Mouse (Mus musculus) embryonic facial prominence, embryonic 12.5 days (tissue): ENCODE data around the gene Rfc4. TPM values are rescaled to one million over a fixed set of nuclear protein-coding genes. Genes with fewer than 3 reads are reported as not detected.

Source experiments
- microRNA-seq: library from miRNA; unstranded; fragments of <30 nt; microRNA quantifications from one replicate; pipeline ENCODE4, GENCODE M21; 2017
- polyA plus RNA-seq: library from polyadenylated mRNA; unstranded; fragments of >200 nt; fragmentation: Nextera tagmentation; extraction: Ambion mirVana; gene quantifications from 2 replicates; pipeline ENCODE4 v1.2.1, GENCODE M21; 2016

The Rfc4 gene
- polyA plus RNA-seq, 1 experiment from 2014 or later = 139 TPM

Small RNA genes within 50 kb of the gene (microRNA-seq; reads per million reads assigned to microRNA genes)
- 1.1 reads per million for gene Gm49346

Other genes with a start within 250 kb of the Rfc4 start
- not detected in 2 replicates for gene Ahsg, start 236.5 kb downstream of the Rfc4 start, polyA plus RNA-seq
- gene Fetub, start 209.4 kb downstream of the Rfc4 start, polyA plus RNA-seq = not detected in 2 replicates
- not detected in 2 replicates for gene Hrg, start 176.7 kb downstream of the Rfc4 start, polyA plus RNA-seq
- not detected in 2 replicates for gene Kng2, start 98.3 kb downstream of the Rfc4 start, polyA plus RNA-seq
- 0.14 TPM in 1 of 2 replicates, not detected in the other for gene Kng1, start 69.9 kb downstream of the Rfc4 start, polyA plus RNA-seq
- 243 and 251 TPM in 2 replicates for gene Eif4a2, start 20.3 kb downstream of the Rfc4 start, polyA plus RNA-seq
- not detected in 2 replicates for gene Adipoq, start 18.8 kb upstream of the Rfc4 start, polyA plus RNA-seq
- 29.6 and 31.7 TPM in 2 replicates for gene St6gal1, start 97.0 kb upstream of the Rfc4 start, polyA plus RNA-seq